Mouse (Mus musculus) forebrain, embryonic 16.5 days (tissue): ENCODE measurements at regions not wholly inside any gene's neighbourhood (a gene's known extent, or its start where the extent isn't known, plus 50 kb on each side); places are given as distances from the start of the nearest gene placed in this dataset.
A peak's percentile ranks its signal among the peaks of the same experiment; 100 is the strongest.

ENCODE experiments used
- ATAC-seq: fragments of 200-750 bp; cut with Nextera tagmentation; 2 replicates; pipeline ENCODE4 v1.8.0; 2017; ENCODE audit warnings: mild to moderate bottlenecking, moderate library complexity
- H3K27ac ChIP-seq: fragments of 300-500 bp; sonication (generic); 2 replicates; pipeline ENCODE4 v1.5.1; 2014; ENCODE audit warnings: low read length, control low read depth
- H3K27me3 ChIP-seq: fragments of 300-500 bp; sonication (generic); replicated peaks from 2 replicates; pipeline ENCODE4 v1.6.1; 2014; ENCODE audit warnings: low read length; ENCODE audit not compliant: control insufficient read depth, insufficient read depth
- H3K36me3 ChIP-seq: fragments of 300-500 bp; sonication (generic); 2 replicates; pipeline ENCODE4 v1.6.1; 2014; ENCODE audit not compliant: control insufficient read depth, insufficient read depth
- H3K4me1 ChIP-seq: fragments of 300-500 bp; sonication (generic); replicated peaks from 2 replicates; pipeline ENCODE4 v1.6.1; 2014; ENCODE audit warnings: low read length; ENCODE audit not compliant: control insufficient read depth, insufficient read depth
- H3K4me2 ChIP-seq: fragments of 300-500 bp; sonication (generic); 2 replicates; pipeline ENCODE4 v1.6.1; 2014; ENCODE audit warnings: mild to moderate bottlenecking, low read length, control low read depth
- H3K4me3 ChIP-seq: fragments of 300-500 bp; sonication (generic); replicated peaks from 2 replicates; pipeline ENCODE4 v1.5.1; 2014; ENCODE audit warnings: mild to moderate bottlenecking, low read length, control low read depth
- H3K9ac ChIP-seq: fragments of 300-500 bp; sonication (generic); replicated peaks from 2 replicates; pipeline ENCODE4 v1.6.1; 2014; ENCODE audit warnings: low read depth, low read length, control low read depth
- H3K9me3 ChIP-seq: fragments of 300-500 bp; sonication (generic); 2 replicates; pipeline ENCODE4 v1.6.1; 2016; ENCODE audit warnings: low read length; ENCODE audit not compliant: control insufficient read depth
- WGBS: fragments of 180-500 bp; shearing (Covaris S2); extraction: QIAGEN DNeasy Blood & Tissue Kit; methylation state at CpG from one replicate; pipeline ENCODE4 v1.1.7; 2014; 5-methylcytosine and 5-hydroxymethylcytosine counted together

GRCm38 (mm10) chr6:31213161-31213560 is 185.4 kb upstream of the Mkln1 start:
- no peaks in the 10 kb centered on the region for H3K9me3 ChIP-seq
- no peak overlapping the region for H3K4me2 ChIP-seq
- no peak overlapping the region for H3K4me3 ChIP-seq
- WGBS: 82% methylated on average over 4 of the region's 4 CpGs
- peaks cover 11% of the 10 kb centered on the region for H3K27me3 ChIP-seq
- H3K27ac ChIP-seq: no peak overlapping the region
- H3K36me3 ChIP-seq: no peaks in the 10 kb centered on the region
- peaks cover 16% of the 10 kb centered on the region for H3K4me1 ChIP-seq
- no peak overlapping the region for H3K9ac ChIP-seq
- ATAC-seq: no peak

- no peaks in the 10 kb centered on the region for H3K9me3 ChIP-seq
- no peak for ATAC-seq
- H3K27ac ChIP-seq: no peak overlapping the region
- H3K9ac ChIP-seq: peak overlapping the region; percentile 70
- peaks cover 35% of the 10 kb centered on the region for H3K27me3 ChIP-seq
- H3K36me3 ChIP-seq: no peaks in the 10 kb centered on the region
- H3K4me2 ChIP-seq: peak overlapping the region; percentile 100
- 67% methylated on average over 8 of the region's 8 CpGs for WGBS
- H3K4me1 ChIP-seq: peaks cover 33% of the 10 kb centered on the region
- H3K4me3 ChIP-seq: peak overlapping the region; percentile 82
Observed at GRCm38 (mm10) chr6:31215661-31216060, 182.9 kb upstream of the Mkln1 start.

GRCm38 (mm10) chr6:31216206-31217059 is 182.1 kb upstream of the Mkln1 start:
- H3K9me3 ChIP-seq: no peaks in the 10 kb centered on the region
- peak overlapping the region; percentile 70 for H3K9ac ChIP-seq
- H3K27ac ChIP-seq: no peak overlapping the region
- WGBS: under 1% methylated on average over 91 of the region's 100 CpGs
- H3K4me3 ChIP-seq: peak overlapping the region; percentile 82
- peaks cover 41% of the 10 kb centered on the region for H3K27me3 ChIP-seq
- no peaks in the 10 kb centered on the region for H3K36me3 ChIP-seq
- peak overlapping the region; percentile 100 for H3K4me2 ChIP-seq
- peak; percentile 67 for ATAC-seq
- peaks cover 40% of the 10 kb centered on the region for H3K4me1 ChIP-seq

GRCm38 (mm10) chr6:31217060-31217541 is 181.4 kb upstream of the Mkln1 start:
- no peaks in the 10 kb centered on the region for H3K9me3 ChIP-seq
- H3K27me3 ChIP-seq: peaks cover 42% of the 10 kb centered on the region
- peak overlapping the region; percentile 100 for H3K4me2 ChIP-seq
- WGBS: under 1% methylated on average over 18 of the region's 20 CpGs
- H3K9ac ChIP-seq: peak overlapping the region; percentile 70
- peak overlapping the region; percentile 82 for H3K4me3 ChIP-seq
- H3K36me3 ChIP-seq: no peaks in the 10 kb centered on the region
- no peak overlapping the region for H3K27ac ChIP-seq
- peaks cover 44% of the 10 kb centered on the region for H3K4me1 ChIP-seq
- 0 out of 2 replicates have a peak, but pooled peaks have one; percentile 8 for ATAC-seq

- H3K27me3 ChIP-seq: peaks cover 41% of the 10 kb centered on the region
Observed at GRCm38 (mm10) chr6:31217641-31218138, 180.8 kb upstream of the Mkln1 start.

GRCm38 (mm10) chr6:31218139-31218750 is 180.3 kb upstream of the Mkln1 start:
- Histone ChIP-seq H3K36me3 (no peaks in the 10 kb centered on the region), H3K27me3 (peaks cover 40% of the 10 kb centered on the region), H3K27ac (no peak overlapping the region), H3K9ac (peak overlapping the region; percentile 53), H3K4me2 (peak overlapping the region; percentile 100), H3K4me1 (peaks cover 44% of the 10 kb centered on the region), H3K9me3 (no peaks in the 10 kb centered on the region), H3K4me3 (peak overlapping the region; percentile 82)
- under 1% methylated on average over 40 of the region's 40 CpGs for WGBS
- ATAC-seq: peak; percentile 14

More at GRCm38 (mm10) chr6:31217641-31218138, 180.8 kb upstream of the Mkln1 start:
- Histone ChIP-seq H3K9ac (peak overlapping the region; percentile 53), H3K36me3 (no peaks in the 10 kb centered on the region), H3K4me2 (peak overlapping the region; percentile 100), H3K4me1 (peaks cover 44% of the 10 kb centered on the region), H3K27ac (no peak overlapping the region), H3K9me3 (no peaks in the 10 kb centered on the region), H3K4me3 (peak overlapping the region; percentile 82)
- ATAC-seq: 0 out of 2 replicates have a peak, but pooled peaks have one; percentile 4
- WGBS: 0% methylated on average over 25 of the region's 25 CpGs

- H3K9me3 ChIP-seq: no peaks in the 10 kb centered on the region
- H3K9ac ChIP-seq: no peak overlapping the region
- no peak for ATAC-seq
- H3K4me1 ChIP-seq: peaks cover 44% of the 10 kb centered on the region
- 35% methylated on average over 8 of the region's 8 CpGs for WGBS
- no peaks in the 10 kb centered on the region for H3K36me3 ChIP-seq
- no peak overlapping the region for H3K27ac ChIP-seq
- H3K27me3 ChIP-seq: peaks cover 40% of the 10 kb centered on the region
- H3K4me3 ChIP-seq: peak overlapping the region; percentile 82
- H3K4me2 ChIP-seq: peak overlapping the region; percentile 100
Observed at GRCm38 (mm10) chr6:31218880-31219279, 179.7 kb upstream of the Mkln1 start.

- ATAC-seq: no peak
- H3K27me3 ChIP-seq: peaks cover 40% of the 10 kb centered on the region
Observed at GRCm38 (mm10) chr6:31219736-31220135, 178.8 kb upstream of the Mkln1 start.

More at GRCm38 (mm10) chr6:31219736-31220135, 178.8 kb upstream of the Mkln1 start:
- Histone ChIP-seq H3K36me3 (no peaks in the 10 kb centered on the region), H3K27ac (no peak overlapping the region), H3K4me2 (peak overlapping the region; percentile 60), H3K9me3 (no peaks in the 10 kb centered on the region), H3K4me3 (peak overlapping the region; percentile 38), H3K4me1 (peaks cover 44% of the 10 kb centered on the region), H3K9ac (no peak overlapping the region)
- WGBS: 29% methylated on average over 3 of the region's 3 CpGs
